13 mouse cellular contexts compared by ENCODE assay signal in the genomic region with DNA sequence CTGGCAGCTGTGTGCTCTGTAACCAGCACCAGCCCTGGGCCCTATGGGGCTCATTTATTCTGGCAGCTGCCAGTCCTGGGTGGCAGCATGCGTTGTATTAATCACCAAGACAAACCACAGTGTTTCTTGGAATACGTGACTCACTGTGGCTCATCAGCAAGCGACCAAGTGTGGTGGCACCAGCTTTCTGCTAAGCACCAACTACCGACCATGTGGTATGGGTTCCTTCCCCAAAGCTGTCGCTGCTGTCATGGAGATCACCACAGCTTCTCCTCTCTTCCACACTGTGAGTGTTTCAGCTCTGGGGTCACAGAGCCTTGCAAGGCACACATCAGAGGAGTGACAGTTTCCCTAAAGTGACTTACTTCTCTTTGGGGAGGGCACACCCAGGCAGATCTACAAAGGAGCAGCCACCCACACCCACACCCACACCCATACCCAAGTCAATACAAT.
DNase-seq lines count a peak whose midpoint lies in the region; ATAC-seq and TF ChIP-seq lines count a peak whose summit lies in the region.
"Had no signal": no experiment of that assay in that cellular context is flagged by ENCODE, and none has a peak within 500 bp of the region (broad histone marks: within the 10 kb centered on the region; RNA-seq: fewer than 3 reads in every experiment).

No protein-coding gene starts in this region.

- H3K9ac ChIP-seq in lung, postnatal 0 days (replicated peaks; ENCODE audit: low read depth): no peak overlapping the region
- H3K9ac ChIP-seq in liver, embryonic 12.5 days: peak overlapping the region; percentile 61
- H3K9ac ChIP-seq: hindbrain, embryonic 12.5 days; limb, embryonic 13.5 days had no signal

- 76% methylated on average over 5 of the region's 5 CpGs for WGBS in lung, postnatal 0 days
- WGBS in bone marrow, adult 2 months: 3% methylated on average over 5 of the region's 5 CpGs
- 36% methylated on average over 5 of the region's 5 CpGs for WGBS in liver, embryonic 12.5 days (ENCODE audit: insufficient replicate concordance)

- ATAC-seq in lung, postnatal 0 days: no peak
- ATAC-seq in liver, embryonic 12.5 days: peak; percentile 83
- ATAC-seq: midbrain, embryonic 16.5 days had no signal

- peak; percentile 52 for DNase-seq in lung, postnatal 36 days
- DNase-seq in lung, postnatal 0 days (ENCODE audit: low spot score): no peak
- DNase-seq in skeletal muscle tissue, adult 2 months (ENCODE audit: low read depth, low spot score): peak; percentile 5
- DNase-seq in cerebellum, postnatal 36 days: no peak
- no peak for DNase-seq in right cerebral cortex, postnatal 25 days
- DNase-seq: right cerebral cortex, adult 18-20 months; thymus, postnatal 14 days had no signal

- TF ChIP-seq EP300 in lung, postnatal 0 days (IDR thresholded peaks at IDR 0.05): no peak

- H3K9me3 ChIP-seq in lung, postnatal 0 days (ENCODE audit: low read length): no peaks in the 10 kb centered on the region
- peaks cover 8% of the 10 kb centered on the region; the same call in 1 of the 2 replicates for H3K9me3 ChIP-seq in liver, embryonic 12.5 days (replicated peaks)

- no peak overlapping the region for H3K4me2 ChIP-seq in lung, postnatal 0 days (replicated peaks; ENCODE audit: low read depth, low read length)
- peak overlapping the region; percentile 66 for H3K4me2 ChIP-seq in liver, embryonic 12.5 days
- H3K4me2 ChIP-seq: hindbrain, embryonic 12.5 days; limb, embryonic 13.5 days had no signal

- no peak for TF ChIP-seq CTCF in lung, postnatal 0 days (IDR thresholded peaks at IDR 0.05)
- TF ChIP-seq CTCF in bone marrow, adult 2 months (IDR thresholded peaks at IDR 0.05; ENCODE audit: control insufficient read depth, insufficient read depth, low read length): no peak

- H3K4me1 ChIP-seq in lung, postnatal 0 days (ENCODE audit: insufficient read depth, low read depth, low read length): no peaks in the 10 kb centered on the region
- peaks cover 7% of the 10 kb centered on the region for H3K4me1 ChIP-seq in bone marrow, adult 2 months (ENCODE audit: control insufficient read depth, insufficient read depth, low read length)
- H3K4me1 ChIP-seq in liver, embryonic 12.5 days: peaks cover 63% of the 10 kb centered on the region

- TF ChIP-seq POLR2A in bone marrow, adult 2 months (IDR thresholded peaks at IDR 0.05; ENCODE audit: borderline replicate concordance, control insufficient read depth, low read depth, low read length): no peak

- no peaks in the 10 kb centered on the region for H3K36me3 ChIP-seq in lung, postnatal 0 days (ENCODE audit: insufficient read depth, low read length)
- no peaks in the 10 kb centered on the region; the same call in 1 of the 2 replicates for H3K36me3 ChIP-seq in liver, embryonic 12.5 days
- H3K36me3 ChIP-seq: hindbrain, embryonic 12.5 days; limb, embryonic 13.5 days had no signal

- H3K4me3 ChIP-seq in lung, postnatal 0 days (ENCODE audit: low read depth, low read length): no peak overlapping the region
- H3K4me3 ChIP-seq in bone marrow, adult 2 months (replicated peaks; ENCODE audit: control insufficient read depth, low read depth, low read length): peak overlapping the region; percentile 10
- H3K4me3 ChIP-seq in liver, embryonic 12.5 days: peak overlapping the region; percentile 16; the same call in 1 of the 2 replicates
- H3K4me3 ChIP-seq: hindbrain, embryonic 12.5 days; limb, embryonic 13.5 days had no signal

- no peak overlapping the region for H3K27ac ChIP-seq in lung, postnatal 0 days (ENCODE audit: low read length)
- peak overlapping the region; percentile 49; the same call in 1 of the 2 replicates for H3K27ac ChIP-seq in bone marrow, adult 2 months (ENCODE audit: control insufficient read depth, insufficient read depth, low read depth, low read length, poor library complexity)
- H3K27ac ChIP-seq in liver, embryonic 12.5 days: peak overlapping the region; percentile 87
- H3K27ac ChIP-seq: hindbrain, embryonic 12.5 days; kidney, postnatal 0 days; limb, embryonic 13.5 days had no signal

- no peaks in the 10 kb centered on the region for H3K27me3 ChIP-seq in lung, postnatal 0 days (replicated peaks; ENCODE audit: insufficient read depth, low read length)
- no peaks in the 10 kb centered on the region; the same call in 1 of the 2 replicates for H3K27me3 ChIP-seq in liver, embryonic 12.5 days (replicated peaks)
- H3K27me3 ChIP-seq: hindbrain, embryonic 12.5 days had no signal

Comparison
In these comparisons a context has a peak if more than half of its experiments do, and no peak if none do; other contexts are left out.
1. DNase-seq: peak in lung, postnatal 36 days (single experiment) and skeletal muscle tissue, adult 2 months (single experiment); none in lung, postnatal 0 days (single experiment), cerebellum, postnatal 36 days (0 of 2) and right cerebral cortex, postnatal 25 days (single experiment).